Mouse (Mus musculus): Measurements from ENCODE around the gene Dock9. TPM values are rescaled to one million over a fixed set of nuclear protein-coding genes. Genes with fewer than 3 reads are reported as not detected.

Dock9 gene
- polyA plus RNA-seq, 1 experiment from 2014 or later, result 5.5 TPM

GRCm38 (mm10) chr14:121530853-121531252, 266.8 kb downstream of the Dock9 start:
- Histone ChIP-seq H3K27ac (no peak overlapping the region), H3K36me3 (no peaks in the 10 kb centered on the region), H3K27me3 (peaks cover 9% of the 10 kb centered on the region; the same call in 1 of the 2 replicates), H3K4me1 (no peaks in the 10 kb centered on the region), H3K9me3 (no peaks in the 10 kb centered on the region), H3K4me3 (no peak overlapping the region), H3K9ac (no peak overlapping the region), H3K4me2 (no peak overlapping the region)
- ATAC-seq (ENCODE audit: insufficient number of reproducible peaks, insufficient read depth, low FRiP score, low TSS enrichment, low read depth), result no peak
- 83% methylated on average over 9 of the region's 9 CpGs for WGBS

DNA sequence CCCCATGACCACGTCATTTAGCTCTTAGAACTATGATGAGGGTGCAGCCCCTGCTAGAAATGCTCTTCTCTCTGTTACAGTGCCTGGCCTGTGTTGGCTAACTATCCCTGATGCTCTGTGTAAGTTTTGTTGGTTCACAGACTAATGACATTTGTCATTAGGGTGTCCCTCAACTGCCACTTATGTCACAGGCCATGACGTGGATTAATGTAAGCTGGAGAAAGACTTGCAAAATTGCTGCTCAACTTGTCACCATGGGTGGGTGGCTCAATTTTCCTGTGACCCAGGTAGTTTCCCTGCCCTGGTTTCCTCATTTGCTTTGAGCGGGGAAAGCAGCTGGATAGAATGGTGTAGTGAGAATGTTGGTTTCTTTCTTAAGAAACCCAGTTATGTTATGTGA, 269.8 kb downstream of the Dock9 start:
- Histone ChIP-seq H3K36me3 (no peaks in the 10 kb centered on the region), H3K27ac (no peak overlapping the region), H3K4me3 (no peak overlapping the region), H3K9ac (no peak overlapping the region), H3K9me3 (no peaks in the 10 kb centered on the region), H3K4me2 (no peak overlapping the region), H3K27me3 (peaks cover 9% of the 10 kb centered on the region; the same call in 1 of the 2 replicates), H3K4me1 (no peaks in the 10 kb centered on the region)
- ATAC-seq (ENCODE audit: insufficient number of reproducible peaks, insufficient read depth, low FRiP score, low TSS enrichment, low read depth), result no peak
- 83% methylated on average over 3 of the region's 3 CpGs for WGBS

DNA sequence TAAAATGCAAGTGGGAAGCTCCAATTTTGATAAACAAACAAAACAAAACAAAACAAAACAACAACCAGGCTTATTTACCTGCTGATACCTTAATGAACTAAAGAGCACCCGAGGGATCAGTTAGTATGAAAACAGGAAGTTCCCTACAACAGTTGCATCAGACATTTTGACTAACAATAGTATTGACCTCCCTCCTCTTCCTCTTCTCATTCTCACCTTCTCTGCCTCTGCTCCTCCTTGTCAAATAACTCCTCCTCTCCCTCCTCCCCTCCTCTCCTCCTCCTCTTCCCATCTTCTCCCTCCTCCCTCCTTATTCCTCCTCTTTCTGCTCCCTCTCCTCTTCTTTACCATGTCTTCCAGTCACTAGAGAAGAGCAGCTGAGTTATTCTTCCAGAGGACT, 270.4 kb downstream of the Dock9 start:
- H3K9me3 ChIP-seq, result no peaks in the 10 kb centered on the region
- no peak overlapping the region for H3K27ac ChIP-seq
- peaks cover 9% of the 10 kb centered on the region; the same call in 1 of the 2 replicates for H3K27me3 ChIP-seq
- no peak overlapping the region for H3K9ac ChIP-seq
- no peak overlapping the region for H3K4me2 ChIP-seq
- no peaks in the 10 kb centered on the region for H3K36me3 ChIP-seq
- H3K4me3 ChIP-seq, result no peak overlapping the region
- WGBS, result 71% methylated on average over 1 of the region's 1 CpGs
- ATAC-seq (ENCODE audit: insufficient number of reproducible peaks, insufficient read depth, low FRiP score, low TSS enrichment, low read depth), result no peak
- H3K4me1 ChIP-seq, result no peaks in the 10 kb centered on the region

DNA sequence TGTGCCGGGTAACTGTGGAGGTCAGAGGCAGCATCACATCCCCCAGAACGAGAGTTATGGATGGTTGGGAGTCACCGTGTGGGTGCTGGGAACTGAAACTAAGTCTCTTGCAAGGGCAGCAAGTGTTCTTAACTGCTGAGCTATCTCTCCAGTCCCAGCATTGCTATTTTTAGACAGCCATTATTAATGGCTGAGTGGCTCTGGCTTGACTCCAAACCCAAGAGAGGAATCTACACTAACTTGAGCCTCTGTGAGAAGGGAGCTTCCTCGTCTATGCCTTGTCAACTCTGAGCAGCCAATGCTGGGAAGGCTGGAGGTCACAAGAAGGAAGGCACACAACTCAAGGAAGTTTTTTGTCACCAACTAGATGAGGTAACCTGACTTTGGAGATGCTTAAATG, 275.9 kb downstream of the Dock9 start:
- Histone ChIP-seq H3K27ac (no peak overlapping the region), H3K4me1 (no peaks in the 10 kb centered on the region), H3K4me2 (no peak overlapping the region), H3K36me3 (no peaks in the 10 kb centered on the region), H3K9me3 (no peaks in the 10 kb centered on the region), H3K27me3 (no peaks in the 10 kb centered on the region; the same call in 1 of the 2 replicates), H3K9ac (no peak overlapping the region), H3K4me3 (no peak overlapping the region)
- WGBS, result 81% methylated on average over 4 of the region's 4 CpGs
- ATAC-seq (ENCODE audit: insufficient number of reproducible peaks, insufficient read depth, low FRiP score, low TSS enrichment, low read depth), result no peak

- Histone ChIP-seq H3K36me3 (no peaks in the 10 kb centered on the region), H3K4me3 (no peak overlapping the region), H3K4me2 (no peak overlapping the region), H3K9me3 (no peaks in the 10 kb centered on the region), H3K4me1 (no peaks in the 10 kb centered on the region), H3K27ac (no peak overlapping the region), H3K27me3 (no peaks in the 10 kb centered on the region; the same call in 1 of the 2 replicates), H3K9ac (no peak overlapping the region)
- ATAC-seq (ENCODE audit: insufficient number of reproducible peaks, insufficient read depth, low FRiP score, low TSS enrichment, low read depth), result no peak
- WGBS, result 83% methylated on average over 5 of the region's 5 CpGs
Measured at GRCm38 (mm10) chr14:121516881-121517280, 280.8 kb downstream of the Dock9 start.

DNA sequence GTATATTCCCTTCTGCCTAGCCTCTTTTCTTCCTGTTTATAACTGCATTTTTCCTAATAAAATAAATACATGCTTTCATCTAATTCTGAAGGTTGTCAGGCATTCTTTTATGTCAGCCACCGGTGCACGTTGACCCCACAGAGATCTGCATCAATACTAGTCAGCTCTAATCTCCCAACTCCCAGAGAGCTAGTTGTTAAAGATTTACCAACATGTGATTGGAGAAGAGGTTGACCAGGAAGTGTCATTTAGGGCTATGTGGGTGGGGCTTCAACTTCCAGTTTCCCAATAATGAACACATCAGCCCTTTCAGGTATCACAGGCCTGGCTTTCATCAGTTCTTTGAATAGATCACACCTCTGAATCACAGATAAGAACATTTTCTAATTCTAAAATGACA, 288.7 kb downstream of the Dock9 start:
- peaks cover 7% of the 10 kb centered on the region; the same call in 1 of the 2 replicates for H3K4me1 ChIP-seq
- H3K9ac ChIP-seq, result no peak overlapping the region
- ATAC-seq (ENCODE audit: insufficient number of reproducible peaks, insufficient read depth, low FRiP score, low TSS enrichment, low read depth), result no peak
- H3K27ac ChIP-seq, result no peak overlapping the region
- H3K4me2 ChIP-seq, result no peak overlapping the region
- no peaks in the 10 kb centered on the region for H3K36me3 ChIP-seq
- WGBS, result 68% methylated on average over 2 of the region's 2 CpGs
- peaks cover 37% of the 10 kb centered on the region for H3K27me3 ChIP-seq
- 0 out of 2 replicates have a peak, but pooled peaks cover 2% of the 10 kb centered on the region for H3K9me3 ChIP-seq
- no peak overlapping the region for H3K4me3 ChIP-seq

GRCm38 (mm10) chr14:121506336-121506735, 291.3 kb downstream of the Dock9 start:
- no peak overlapping the region for H3K4me2 ChIP-seq
- no peaks in the 10 kb centered on the region for H3K36me3 ChIP-seq
- H3K4me1 ChIP-seq, result peaks cover 7% of the 10 kb centered on the region; the same call in 1 of the 2 replicates
- no peak overlapping the region for H3K4me3 ChIP-seq
- no peak overlapping the region for H3K27ac ChIP-seq
- 16% methylated on average over 6 of the region's 6 CpGs for WGBS
- H3K9ac ChIP-seq, result no peak overlapping the region
- no peak for ATAC-seq (ENCODE audit: insufficient number of reproducible peaks, insufficient read depth, low FRiP score, low TSS enrichment, low read depth)
- H3K27me3 ChIP-seq, result peaks cover 51% of the 10 kb centered on the region
- H3K9me3 ChIP-seq, result 0 out of 2 replicates have a peak, but pooled peaks cover 2% of the 10 kb centered on the region

- H3K9ac ChIP-seq, result no peak overlapping the region
- no peak overlapping the region for H3K27ac ChIP-seq
- peaks cover 7% of the 10 kb centered on the region; the same call in 1 of the 2 replicates for H3K4me1 ChIP-seq
- no peak for ATAC-seq (ENCODE audit: insufficient number of reproducible peaks, insufficient read depth, low FRiP score, low TSS enrichment, low read depth)
- H3K4me2 ChIP-seq, result peak overlapping the region; percentile 45; the same call in 1 of the 2 replicates
- H3K36me3 ChIP-seq, result no peaks in the 10 kb centered on the region
- no peaks in the 10 kb centered on the region for H3K9me3 ChIP-seq
- peaks cover 51% of the 10 kb centered on the region for H3K27me3 ChIP-seq
- WGBS, result 23% methylated on average over 9 of the region's 9 CpGs
- H3K4me3 ChIP-seq, result no peak overlapping the region
Measured at GRCm38 (mm10) chr14:121505485-121505860, 292.2 kb downstream of the Dock9 start.

DNA sequence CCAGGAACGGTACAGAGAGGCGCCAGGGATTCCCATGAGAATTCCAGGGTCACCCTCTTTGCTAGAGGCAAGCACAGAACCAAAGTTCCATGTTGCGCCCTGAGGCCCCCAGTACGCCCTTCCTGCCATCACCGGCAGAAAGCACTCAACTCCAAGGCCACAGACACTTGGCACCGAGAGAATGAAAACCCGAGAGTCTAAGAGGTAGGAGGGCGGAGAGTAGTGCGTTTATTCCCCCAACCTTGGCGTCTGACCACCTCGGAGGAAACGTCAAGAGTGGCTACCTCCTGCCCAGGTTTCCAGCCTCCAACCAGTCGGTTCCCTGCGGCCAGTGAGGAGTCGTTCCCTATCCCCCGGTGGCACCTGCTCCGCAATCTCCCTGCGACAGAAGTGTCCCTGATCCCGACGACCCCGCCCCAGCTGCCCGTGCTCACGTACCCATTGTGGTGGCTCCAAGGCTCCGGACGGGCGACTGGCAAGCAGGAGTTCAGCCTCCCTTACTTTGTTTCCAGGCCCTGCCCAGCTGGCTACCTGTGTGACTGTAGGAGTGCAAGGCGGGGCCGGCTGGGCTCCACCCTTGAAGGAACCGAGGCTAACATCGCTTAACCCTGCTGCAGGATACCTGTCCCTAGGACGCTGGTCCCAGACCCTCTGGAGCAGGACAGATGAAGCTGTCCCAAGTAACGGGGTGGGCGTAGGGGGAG, 292.7 kb downstream of the Dock9 start, which contains the start of gene Slc15a1:
Gene Slc15a1, minus strand, starts transcription at position 472 of the 704 bp plus-strand sequence.
- 9% methylated on average over 33 of the region's 33 CpGs for WGBS
- peaks cover 51% of the 10 kb centered on the region for H3K27me3 ChIP-seq
- ATAC-seq (ENCODE audit: insufficient number of reproducible peaks, insufficient read depth, low FRiP score, low TSS enrichment, low read depth), result no peak

DNA sequence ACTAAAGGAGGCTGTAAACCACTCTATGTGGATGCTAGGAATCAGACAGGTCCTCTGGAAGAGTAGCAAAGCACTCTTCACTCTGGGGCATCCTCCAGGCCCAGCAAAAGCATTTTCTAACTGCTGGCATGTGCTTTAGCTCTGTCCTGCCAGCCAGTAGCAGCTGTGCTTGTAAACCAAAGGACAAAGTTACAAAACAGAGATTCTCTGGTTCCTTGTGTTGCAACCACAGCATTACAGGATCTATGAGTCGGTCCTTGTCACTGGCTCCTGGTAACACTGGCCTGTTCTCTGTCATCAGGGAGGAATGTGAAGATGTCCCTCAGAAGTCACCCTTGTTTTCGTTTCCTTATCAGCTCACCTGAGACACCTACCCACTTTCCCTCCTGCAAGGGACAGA, 297.1 kb downstream of the Dock9 start:
- WGBS, result 73% methylated on average over 2 of the region's 2 CpGs
- H3K36me3 ChIP-seq, result no peaks in the 10 kb centered on the region
- no peak overlapping the region for H3K4me3 ChIP-seq

More for the DNA sequence above, 292.7 kb downstream of the Dock9 start, which contains the start of gene Slc15a1:
- peak within 1 kb of the TSS; percentile 16; the same call in 1 of the 2 replicates for H3K9ac ChIP-seq
- peaks cover 7% of the 10 kb centered on the region; the same call in 1 of the 2 replicates for H3K4me1 ChIP-seq
- H3K4me2 ChIP-seq, result peak within 1 kb of the TSS; percentile 45
- no peaks in the 10 kb centered on the region for H3K9me3 ChIP-seq
- peak within 1 kb of the TSS; percentile 20 for H3K4me3 ChIP-seq
- H3K27ac ChIP-seq, result no peak within 1 kb of the TSS
- H3K36me3 ChIP-seq, result no peaks in the 10 kb centered on the region

GRCm38 (mm10) chr14:121499769-121500168, 297.9 kb downstream of the Dock9 start:
- H3K27ac ChIP-seq, result no peak overlapping the region
- no peaks in the 10 kb centered on the region for H3K9me3 ChIP-seq
- WGBS, result 41% methylated on average over 1 of the region's 1 CpGs
- no peak overlapping the region for H3K9ac ChIP-seq
- H3K27me3 ChIP-seq, result peaks cover 23% of the 10 kb centered on the region
- no peak for ATAC-seq (ENCODE audit: insufficient number of reproducible peaks, insufficient read depth, low FRiP score, low TSS enrichment, low read depth)
- peaks cover 3% of the 10 kb centered on the region; the same call in 1 of the 2 replicates for H3K4me1 ChIP-seq
- H3K4me3 ChIP-seq, result no peak overlapping the region
- H3K36me3 ChIP-seq, result no peaks in the 10 kb centered on the region
- no peak overlapping the region for H3K4me2 ChIP-seq

More for the DNA sequence above, 297.1 kb downstream of the Dock9 start:
- ATAC-seq (ENCODE audit: insufficient number of reproducible peaks, insufficient read depth, low FRiP score, low TSS enrichment, low read depth), result no peak
- H3K27me3 ChIP-seq, result peaks cover 31% of the 10 kb centered on the region
- H3K9me3 ChIP-seq, result no peaks in the 10 kb centered on the region
- no peak overlapping the region for H3K9ac ChIP-seq
- H3K4me1 ChIP-seq, result peaks cover 7% of the 10 kb centered on the region; the same call in 1 of the 2 replicates
- H3K4me2 ChIP-seq, result no peak overlapping the region
- no peak overlapping the region for H3K27ac ChIP-seq

DNA sequence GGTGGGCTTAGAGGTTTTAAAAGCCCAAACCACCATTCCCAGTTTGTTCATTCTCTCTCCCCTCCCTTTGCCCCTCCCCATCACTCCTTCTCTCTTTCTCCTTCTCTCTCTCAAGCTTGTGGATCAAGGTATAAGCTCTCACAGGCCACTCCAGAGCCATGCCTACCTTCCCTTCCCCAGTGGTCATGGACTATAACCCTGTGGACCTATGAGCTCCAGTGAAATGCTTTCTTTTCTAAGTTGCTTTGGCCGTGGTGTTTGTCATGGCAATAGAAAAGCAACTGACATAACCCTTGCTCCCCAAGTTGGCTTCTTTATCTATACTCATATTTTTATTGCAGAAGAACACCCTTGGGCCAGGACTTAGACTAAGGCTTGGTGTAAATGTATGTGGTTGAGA, 299.8 kb downstream of the Dock9 start:
- H3K4me3 ChIP-seq, result no peak overlapping the region
- H3K27ac ChIP-seq, result no peak overlapping the region
- H3K9ac ChIP-seq, result no peak overlapping the region
- no peaks in the 10 kb centered on the region for H3K36me3 ChIP-seq
- no peak for ATAC-seq (ENCODE audit: insufficient number of reproducible peaks, insufficient read depth, low FRiP score, low TSS enrichment, low read depth)
- H3K27me3 ChIP-seq, result peaks cover 6% of the 10 kb centered on the region; the same call in 1 of the 2 replicates
- WGBS, result 75% methylated on average over 1 of the region's 1 CpGs
- no peaks in the 10 kb centered on the region for H3K9me3 ChIP-seq
- H3K4me2 ChIP-seq, result no peak overlapping the region
- no peaks in the 10 kb centered on the region for H3K4me1 ChIP-seq
